Mouse (Mus musculus): ENCODE measurements around the gene Ppp3ca.

The Ppp3ca gene

DNA sequence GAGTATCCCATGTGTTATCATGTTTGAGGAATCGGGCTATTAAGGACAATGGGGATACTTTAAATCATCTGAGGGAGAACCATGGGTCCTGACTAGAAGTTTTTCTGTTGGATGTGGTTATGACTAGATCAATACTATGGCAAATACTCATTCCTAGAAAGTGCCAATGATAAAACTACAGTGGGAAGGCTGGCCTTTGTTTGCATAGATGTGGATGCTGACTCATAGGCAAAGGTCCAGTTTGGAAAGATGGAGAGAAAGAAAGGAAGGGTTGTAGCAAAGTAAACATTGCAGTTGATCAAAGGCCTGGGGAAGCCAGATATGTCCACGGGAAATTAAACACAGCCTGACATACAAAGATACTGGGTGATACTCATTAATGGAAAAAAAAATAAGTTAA is 142.9 kb downstream of the Ppp3ca start:
- peak; percentile 51 for DNase-seq (ENCODE audit: inconsistent ontology term)

GRCm38 (mm10) chr3:136813886-136814285 is 144.0 kb downstream of the Ppp3ca start:
- no peak for DNase-seq (ENCODE audit: inconsistent ontology term)

DNA sequence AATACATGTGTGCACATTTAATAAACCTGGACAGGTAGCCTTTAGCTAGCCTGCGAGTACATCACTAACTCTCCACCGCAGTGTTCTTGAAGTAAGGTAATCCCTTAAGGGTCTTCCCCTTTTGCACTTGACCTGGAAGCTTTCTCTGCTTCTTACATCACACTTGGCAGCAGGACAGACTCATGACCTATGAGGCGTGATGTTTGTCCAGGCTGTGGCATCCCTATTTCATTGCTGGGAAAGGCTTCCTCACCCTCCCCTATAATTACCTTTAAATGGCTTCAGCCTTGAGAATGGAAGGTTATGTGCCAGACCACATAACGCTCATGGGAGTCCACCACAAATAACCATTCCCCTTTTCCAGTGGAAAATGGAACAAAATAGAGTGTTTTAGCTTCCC is 145.0 kb downstream of the Ppp3ca start:
- no peak for DNase-seq (ENCODE audit: inconsistent ontology term)

DNA sequence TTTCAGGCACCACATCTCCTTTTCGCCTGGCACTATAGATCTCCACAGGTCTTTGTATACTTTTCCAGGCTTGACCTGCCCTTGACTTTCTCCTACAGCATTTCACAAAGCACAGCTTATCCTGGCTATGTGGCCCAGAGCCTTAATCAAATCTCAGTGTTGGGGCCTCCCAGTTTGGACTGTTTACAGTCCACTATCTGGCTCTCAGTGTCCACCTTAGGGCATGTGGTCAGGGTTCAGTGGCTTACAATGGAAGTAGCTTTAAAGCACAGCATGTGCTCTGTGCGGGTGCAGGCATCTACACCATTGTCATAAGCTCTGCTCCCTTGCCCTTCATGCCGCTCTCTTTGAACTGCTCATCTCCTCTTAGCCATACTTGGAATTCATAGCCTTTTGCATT is 146.4 kb downstream of the Ppp3ca start:
- DNase-seq (ENCODE audit: inconsistent ontology term) = no peak

DNA sequence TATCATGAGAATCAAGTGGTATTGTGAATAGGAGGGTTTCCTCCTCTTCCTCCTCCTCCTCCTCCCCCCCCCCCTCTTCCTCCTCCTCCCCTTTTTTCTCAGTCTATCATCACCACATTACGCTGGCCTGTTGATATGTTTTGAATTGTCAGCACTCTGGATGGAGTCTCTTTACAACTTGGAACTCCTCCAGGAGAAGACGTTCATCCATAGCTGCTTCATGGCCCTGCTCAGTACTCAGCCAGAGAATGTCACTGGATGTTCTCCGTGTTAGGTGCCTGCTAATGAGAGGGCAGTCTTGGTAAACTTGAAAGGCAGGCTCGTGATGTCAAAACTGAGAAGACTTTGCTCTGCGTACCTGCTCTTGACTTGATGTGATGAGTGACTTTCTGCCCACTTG is 149.1 kb downstream of the Ppp3ca start:
- no peak for DNase-seq (ENCODE audit: inconsistent ontology term)

DNA sequence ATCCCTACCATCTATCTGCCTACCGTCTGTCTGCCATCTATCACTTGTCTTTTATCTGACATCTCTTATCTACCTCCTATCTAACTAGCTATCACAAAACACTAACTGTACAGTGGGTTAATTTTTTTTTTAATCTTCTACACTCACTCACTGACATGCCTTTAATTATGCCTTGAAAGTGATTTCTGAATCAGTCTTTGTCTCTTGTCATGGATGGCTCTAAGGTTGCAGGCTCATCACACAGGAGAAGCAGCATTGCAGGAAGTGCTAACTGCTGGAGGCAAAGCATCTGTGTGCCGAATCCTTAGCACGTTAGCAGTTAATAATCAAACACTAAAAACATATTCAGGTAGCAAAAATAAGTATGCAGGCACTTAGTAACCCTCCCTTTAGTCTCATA is 151.1 kb downstream of the Ppp3ca start:
- no peak for DNase-seq (ENCODE audit: inconsistent ontology term)

DNA sequence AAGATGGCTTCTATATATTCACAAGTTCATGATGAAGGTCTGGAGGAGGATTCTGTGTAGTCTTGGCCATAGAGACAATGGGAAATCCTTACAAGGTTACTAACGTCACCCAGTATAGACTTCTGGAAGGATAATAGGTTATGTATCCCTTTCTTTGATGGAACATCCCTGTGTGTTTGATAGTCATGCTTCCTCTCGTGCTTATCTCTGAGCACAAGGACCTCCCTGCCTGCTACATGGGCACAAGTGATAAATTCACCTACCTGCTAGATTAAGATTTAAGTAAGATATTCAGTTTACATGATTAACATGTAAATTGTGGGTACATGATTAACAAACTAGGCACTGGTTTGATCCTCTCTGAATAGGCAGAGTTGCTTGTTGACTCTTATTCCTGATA is 152.1 kb downstream of the Ppp3ca start:
- no peak for DNase-seq (ENCODE audit: inconsistent ontology term)

DNA sequence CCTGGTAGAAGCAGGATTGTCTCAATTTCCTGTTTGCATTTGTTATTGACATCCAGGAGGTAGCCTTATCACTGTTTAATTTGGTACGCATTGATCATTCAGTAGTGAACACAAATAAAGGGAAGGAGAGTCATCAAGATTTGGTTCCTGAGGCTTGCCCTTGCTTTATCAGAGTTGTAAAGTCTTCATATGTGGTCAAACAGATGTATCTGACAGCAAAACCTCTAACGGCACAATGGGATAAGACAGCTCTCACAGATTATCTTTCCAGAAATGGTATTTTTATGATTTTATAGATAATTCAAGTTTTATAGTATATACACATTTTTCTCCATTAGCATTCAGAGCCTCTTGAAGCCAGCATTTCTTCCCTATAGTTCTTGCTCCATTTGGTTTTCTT is 152.5 kb downstream of the Ppp3ca start:
- DNase-seq (ENCODE audit: inconsistent ontology term) = no peak

DNA sequence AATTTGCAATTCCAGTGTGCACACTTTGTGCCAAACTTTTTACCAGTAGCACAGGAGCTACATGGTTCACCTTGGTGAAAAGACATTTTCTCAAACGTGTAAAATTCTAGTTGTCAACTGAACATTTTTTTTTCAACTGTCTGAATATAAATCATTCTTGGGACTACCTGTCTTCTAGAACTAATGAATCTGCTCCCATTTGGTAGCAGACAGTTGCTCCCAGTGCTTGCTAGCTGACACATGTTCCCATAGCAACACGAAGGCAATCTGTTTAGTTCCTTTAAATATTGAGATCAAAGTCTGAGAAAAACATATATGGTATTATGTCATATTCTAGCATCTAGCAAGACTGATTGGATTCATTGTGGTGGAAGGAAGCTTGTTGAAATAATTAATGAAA is 158.5 kb downstream of the Ppp3ca start:
- no peak for DNase-seq (ENCODE audit: inconsistent ontology term)

DNA sequence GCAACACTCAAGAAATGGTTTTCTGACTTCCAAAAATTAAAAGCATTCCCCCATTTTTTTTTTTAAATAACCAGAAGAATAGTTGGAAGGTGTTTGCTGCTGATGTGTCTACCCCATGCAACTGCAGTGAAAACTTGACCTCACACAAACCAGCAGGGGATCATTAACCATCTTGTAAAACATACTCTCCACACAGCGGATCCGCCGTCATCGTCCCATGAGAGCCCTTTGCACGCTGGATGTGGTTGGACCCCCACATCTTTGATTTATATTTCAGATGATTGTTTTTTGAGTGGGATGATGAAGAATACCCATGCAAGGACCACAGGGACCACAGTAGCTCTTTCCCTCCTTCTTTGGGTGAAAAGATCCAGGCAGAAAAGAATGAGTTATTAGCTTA is 159.2 kb downstream of the Ppp3ca start:
- DNase-seq (ENCODE audit: inconsistent ontology term) = no peak

GRCm38 (mm10) chr3:136830687-136831220 is 160.8 kb downstream of the Ppp3ca start:
- DNase-seq (ENCODE audit: inconsistent ontology term) = no peak

DNA sequence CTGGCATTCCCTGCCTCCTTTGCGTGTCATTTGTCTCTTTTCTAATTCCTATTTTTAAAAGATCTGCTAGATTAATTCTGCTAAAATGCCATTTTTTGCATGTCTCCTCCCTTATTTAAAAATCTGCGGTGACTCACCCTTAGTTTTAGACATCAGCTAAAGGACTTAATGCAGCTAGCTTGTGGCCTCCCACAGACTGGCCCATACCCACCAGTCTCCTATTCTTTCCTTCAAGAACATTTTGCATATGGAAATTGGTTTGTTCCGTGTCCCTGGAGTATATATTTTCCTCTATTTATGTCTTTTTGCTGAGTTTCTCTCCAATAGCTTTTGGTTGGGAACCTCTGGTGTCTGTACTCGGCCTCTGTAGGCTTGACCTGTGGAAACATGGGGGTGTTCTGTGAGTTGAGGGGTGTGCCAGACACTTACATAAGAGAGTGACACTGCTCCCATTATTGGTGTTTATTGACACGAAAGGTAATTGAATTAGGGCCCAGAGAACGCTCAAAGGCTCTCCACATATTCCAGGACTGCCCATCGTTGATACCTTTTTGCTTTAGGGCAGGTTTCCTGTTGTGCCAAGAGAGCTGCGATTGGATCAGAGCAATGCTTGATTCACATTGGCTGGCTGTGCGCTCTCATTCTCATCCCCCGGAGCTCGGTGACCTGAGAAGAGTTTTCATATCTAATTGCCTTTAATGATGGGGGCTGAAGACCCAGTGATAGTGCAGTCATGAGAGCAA is 163.2 kb downstream of the Ppp3ca start:
- DNase-seq (ENCODE audit: inconsistent ontology term) = peak; percentile 90

DNA sequence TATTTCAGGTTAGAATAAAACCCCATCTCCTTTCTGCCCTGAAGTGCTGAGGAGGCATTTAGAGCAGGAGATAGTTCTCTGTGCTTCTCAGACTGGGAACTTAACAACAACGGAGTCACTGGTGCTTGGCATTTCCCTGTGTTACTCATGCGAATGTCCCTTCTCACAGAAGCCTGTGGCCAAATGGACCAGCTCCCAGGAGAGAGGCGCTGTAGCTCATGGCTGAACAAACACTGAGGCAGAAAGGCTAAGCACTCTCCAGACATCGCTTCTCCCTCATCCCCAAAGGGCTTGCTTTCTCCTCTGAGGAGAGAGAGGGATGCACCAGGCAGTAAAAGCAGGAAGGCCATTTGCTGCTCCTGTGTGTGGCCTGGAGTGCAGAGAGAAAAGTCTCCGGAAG is 164.0 kb downstream of the Ppp3ca start:
- DNase-seq (ENCODE audit: inconsistent ontology term) = peak; percentile 95

GRCm38 (mm10) chr3:136835851-136836250 is 165.9 kb downstream of the Ppp3ca start:
- peak; percentile 81 for DNase-seq (ENCODE audit: inconsistent ontology term)

DNA sequence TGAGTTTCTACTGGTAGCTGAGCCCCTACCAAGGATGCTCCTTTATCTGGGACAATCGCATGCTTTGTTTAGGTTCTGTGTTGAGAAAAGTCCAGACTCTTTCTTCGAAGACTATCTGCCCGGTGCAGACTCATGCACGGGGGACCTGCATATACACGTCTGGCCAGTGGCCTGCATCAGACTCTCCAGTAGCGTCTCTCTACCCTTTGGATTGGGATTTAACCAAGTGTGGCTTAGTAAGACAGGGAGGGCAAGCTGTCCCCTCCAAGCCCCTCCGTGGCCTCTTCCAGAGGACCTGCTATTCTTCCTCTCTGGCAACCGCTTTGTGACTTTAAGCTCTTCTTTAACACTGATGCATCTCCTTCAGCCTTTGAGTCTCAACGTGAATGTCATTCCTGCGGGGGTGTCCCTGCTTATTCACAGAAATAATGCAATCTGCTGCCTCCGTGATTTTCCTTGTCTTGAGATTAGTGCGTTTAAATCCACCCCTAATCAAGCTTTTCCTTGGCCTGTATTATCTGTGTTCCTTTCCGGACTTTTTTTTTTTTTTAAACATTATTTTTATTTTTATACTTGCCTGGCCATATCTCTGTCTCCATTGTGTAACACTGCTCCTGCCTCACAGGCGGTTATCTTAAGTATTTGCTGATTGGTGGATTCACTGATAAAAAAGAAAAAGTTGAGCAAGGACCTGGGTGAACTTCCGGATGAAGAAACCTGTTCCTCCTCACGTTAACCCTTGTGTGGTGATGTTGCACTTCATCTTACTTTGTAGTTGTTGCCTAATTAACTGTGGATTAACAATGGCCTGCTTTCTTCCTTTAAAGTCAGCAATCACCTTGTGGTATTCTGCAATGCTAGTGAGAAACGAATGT is 166.6 kb downstream of the Ppp3ca start:
- peak; percentile 51 for DNase-seq (ENCODE audit: inconsistent ontology term)

DNA sequence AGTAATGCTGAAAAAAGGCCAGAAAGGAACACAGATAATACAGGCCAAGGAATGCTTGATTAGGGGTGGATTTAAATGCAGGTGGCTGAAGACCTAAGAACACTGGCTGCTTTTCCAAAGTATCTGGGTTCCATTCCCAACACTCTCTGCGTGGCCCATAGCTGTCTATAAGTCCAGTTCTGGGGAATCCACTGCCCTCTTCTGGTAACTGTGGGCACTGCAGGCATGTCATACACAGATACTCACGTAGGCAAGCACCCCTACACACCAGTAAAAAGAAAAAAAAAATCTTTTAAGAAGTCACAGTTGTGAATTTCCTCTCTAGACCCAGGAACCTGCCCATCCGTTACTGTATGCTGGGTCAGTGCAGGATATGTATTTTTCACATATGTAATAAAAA is 167.7 kb downstream of the Ppp3ca start:
- DNase-seq (ENCODE audit: inconsistent ontology term) = no peak

DNA sequence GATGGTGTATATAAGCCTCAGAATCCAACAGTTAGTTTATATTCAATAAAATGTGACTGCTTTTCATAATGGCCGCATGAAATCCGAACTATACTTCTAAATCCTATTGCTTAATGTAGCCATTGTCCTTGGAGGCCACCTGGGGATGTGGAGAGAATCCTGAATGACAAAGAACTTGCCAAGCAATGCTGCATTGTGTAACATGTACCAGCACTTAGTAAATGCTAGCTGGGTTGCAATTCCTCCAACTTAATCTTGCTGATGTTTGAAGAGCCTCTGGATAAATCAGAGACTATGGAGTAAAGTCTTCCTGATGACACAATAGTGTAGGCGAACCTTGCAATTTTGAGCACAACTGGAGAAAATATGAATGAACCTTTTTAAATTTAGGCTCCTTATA is 171.4 kb downstream of the Ppp3ca start:
- DNase-seq (ENCODE audit: inconsistent ontology term) = no peak

DNA sequence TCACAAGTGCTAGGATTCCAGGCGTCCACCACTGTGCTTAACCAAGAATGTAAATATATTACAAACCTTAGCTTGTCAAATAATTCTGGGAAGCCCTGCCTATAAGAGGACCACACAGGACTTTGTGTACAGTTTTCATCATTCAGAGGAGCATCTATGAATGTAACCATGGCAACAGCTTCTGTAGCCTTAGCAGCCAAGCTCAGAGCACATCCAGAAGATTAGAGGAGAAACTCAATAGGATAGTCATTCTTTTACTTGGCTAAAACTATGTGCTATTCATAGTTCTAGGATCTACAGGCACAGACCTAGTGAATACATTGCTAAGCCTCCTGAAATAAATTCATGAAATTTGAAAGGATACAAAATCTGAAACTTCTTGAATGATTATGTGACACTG is 172.5 kb downstream of the Ppp3ca start:
- DNase-seq (ENCODE audit: inconsistent ontology term) = no peak

DNA sequence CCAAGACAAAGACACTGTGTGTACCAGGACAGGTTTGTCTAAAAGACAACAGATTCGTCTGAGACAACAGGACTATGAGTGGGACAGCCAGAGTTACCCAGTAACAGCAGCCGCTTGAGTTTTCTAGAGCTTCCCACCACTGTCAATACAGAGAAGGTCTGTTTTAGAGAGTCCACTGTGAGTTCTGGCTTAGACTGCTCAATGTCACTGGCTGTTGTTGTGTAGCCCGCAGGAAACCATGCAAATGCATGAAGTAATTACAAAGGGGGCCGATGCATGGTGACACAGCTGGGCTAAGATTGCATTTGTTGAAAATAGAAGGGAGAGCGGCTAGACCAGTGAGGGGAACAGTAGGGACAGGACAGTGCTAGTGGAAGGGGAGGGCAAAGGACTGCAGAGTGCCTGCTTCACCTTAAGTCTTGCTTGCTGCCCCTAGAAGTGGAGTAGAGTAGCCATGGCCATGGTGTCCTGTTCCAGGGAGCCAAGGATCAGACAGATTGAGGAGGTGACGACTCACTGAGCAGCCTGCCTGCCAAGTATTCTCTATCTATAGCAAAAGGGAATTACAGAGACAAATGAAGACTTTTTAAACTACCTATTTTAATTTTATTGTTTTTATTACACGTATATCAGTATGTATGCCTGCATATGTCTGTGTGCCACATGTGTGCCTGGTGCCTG is 174.0 kb downstream of the Ppp3ca start:
- DNase-seq (ENCODE audit: inconsistent ontology term) = peak; percentile 46

GRCm38 (mm10) chr3:136849035-136849434 is 179.1 kb downstream of the Ppp3ca start:
- no peak for DNase-seq (ENCODE audit: inconsistent ontology term)

GRCm38 (mm10) chr3:136852921-136853320 is 183.0 kb downstream of the Ppp3ca start:
- no peak for DNase-seq (ENCODE audit: inconsistent ontology term)

DNA sequence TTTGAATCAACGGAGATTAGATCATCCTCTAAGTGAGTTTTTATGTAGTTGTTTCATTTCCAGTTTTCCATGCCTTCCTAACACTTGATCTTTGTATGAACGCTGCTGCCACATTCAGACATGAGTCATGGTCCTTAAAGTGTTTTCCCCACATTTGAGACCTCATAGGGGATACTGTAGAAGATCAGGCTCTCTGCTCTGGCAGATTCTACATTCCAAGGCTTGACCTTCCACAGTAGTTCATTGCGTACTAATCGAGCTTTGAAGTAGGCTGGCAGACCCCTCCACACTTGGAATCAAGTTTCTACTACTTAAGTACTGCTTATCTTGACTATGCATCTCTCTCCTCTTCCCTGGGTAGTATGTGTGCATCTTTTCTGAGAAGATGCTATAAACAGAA is 183.7 kb downstream of the Ppp3ca start:
- DNase-seq (ENCODE audit: inconsistent ontology term) = no peak

All from Muller cell, postnatal 12 days (primary cell).